Mouse (Mus musculus) erythroid progenitor cell, adult 5-6 weeks (primary cell): ENCODE data around the gene Ino80b. TPM values are rescaled to one million over a fixed set of nuclear protein-coding genes. Genes with fewer than 3 reads are reported as not detected.

Experiments
- ATAC-seq: replicated peaks from 2 replicates; pipeline ENCODE4 v1.8.0; 2016; ENCODE audit warnings: moderate number of reproducible peaks, mild to moderate bottlenecking, moderate TSS enrichment, inconsistent platforms; ENCODE audit not compliant: poor library complexity, low FRiP score, severe bottlenecking
- total RNA-seq, 2 experiments: library from RNA; stranded (forward) in 1 of 2; stranded (reverse) in 1 of 2; fragments of 150-400 nt in 1 of 2; fragments of 186-747, 209-891 nt in 1 of 2; gene quantifications; 2 replicates each; pipeline versions ENCODE4 v1.2.3 to v1.2.4; 2015 to 2017; ENCODE audit warnings: low replicate concordance in 2 of 2

The Ino80b gene
- total RNA-seq, 2 experiments from 2014 or later: 7.4 to 7.5 TPM

GRCm38 (mm10) chr6:83118825-83119733 is 6.2 kb downstream of the Ino80b start:
- ATAC-seq: no peak

DNA sequence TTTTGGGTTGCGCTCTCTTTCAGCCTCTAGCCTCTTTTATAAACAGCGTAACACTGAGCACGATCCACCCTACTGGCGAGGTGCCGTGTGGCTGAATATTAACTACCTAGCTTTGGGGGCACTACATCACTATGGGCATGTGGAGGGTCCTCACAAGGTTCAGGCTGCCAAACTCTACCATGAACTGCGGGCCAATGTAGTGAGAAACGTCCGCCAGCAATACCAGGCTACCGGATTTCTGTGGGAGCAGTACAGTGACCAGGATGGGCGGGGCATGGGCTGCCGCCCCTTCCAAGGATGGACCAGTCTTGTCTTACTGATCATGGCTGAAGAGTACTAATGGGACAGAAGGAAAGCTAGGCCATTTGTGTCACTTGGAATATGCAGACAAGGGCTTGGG is 6.9 kb downstream of the Ino80b start:
- no peak for ATAC-seq

DNA sequence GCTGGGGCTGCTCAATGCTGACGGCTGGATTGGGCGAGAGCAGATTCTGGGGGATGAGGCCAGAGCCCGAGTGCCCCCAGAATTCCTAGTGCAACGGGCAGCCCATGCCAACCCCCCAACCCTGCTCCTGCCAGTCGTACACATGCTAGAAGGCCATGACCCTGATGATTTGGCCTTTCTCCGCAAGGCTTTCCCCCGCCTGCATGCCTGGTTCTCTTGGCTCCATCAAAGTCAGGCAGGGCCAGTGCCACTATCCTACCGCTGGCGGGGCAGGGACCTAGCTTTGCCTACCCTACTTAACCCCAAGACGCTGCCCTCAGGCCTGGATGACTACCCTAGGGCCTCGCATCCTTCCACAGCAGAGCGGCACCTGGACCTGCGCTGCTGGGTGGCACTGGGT is 7.6 kb downstream of the Ino80b start:
- ATAC-seq: no peak

DNA sequence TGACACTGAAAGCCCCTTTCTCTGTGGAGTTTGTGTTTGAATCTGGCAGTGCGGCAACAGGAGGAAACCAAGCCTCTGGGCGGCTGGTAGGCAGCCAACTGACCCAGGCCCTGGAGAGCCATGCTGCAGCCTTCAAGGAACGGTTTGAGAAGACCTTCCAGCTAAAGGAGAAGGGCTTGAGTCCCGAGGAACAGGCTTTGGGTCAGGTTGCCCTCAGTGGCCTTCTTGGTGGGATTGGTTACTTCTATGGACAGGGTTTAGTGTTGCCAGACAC is 8.1 kb downstream of the Ino80b start:
- ATAC-seq: no peak

- no peak for ATAC-seq
Measured at GRCm38 (mm10) chr6:83116373-83117164, 8.7 kb downstream of the Ino80b start.

DNA sequence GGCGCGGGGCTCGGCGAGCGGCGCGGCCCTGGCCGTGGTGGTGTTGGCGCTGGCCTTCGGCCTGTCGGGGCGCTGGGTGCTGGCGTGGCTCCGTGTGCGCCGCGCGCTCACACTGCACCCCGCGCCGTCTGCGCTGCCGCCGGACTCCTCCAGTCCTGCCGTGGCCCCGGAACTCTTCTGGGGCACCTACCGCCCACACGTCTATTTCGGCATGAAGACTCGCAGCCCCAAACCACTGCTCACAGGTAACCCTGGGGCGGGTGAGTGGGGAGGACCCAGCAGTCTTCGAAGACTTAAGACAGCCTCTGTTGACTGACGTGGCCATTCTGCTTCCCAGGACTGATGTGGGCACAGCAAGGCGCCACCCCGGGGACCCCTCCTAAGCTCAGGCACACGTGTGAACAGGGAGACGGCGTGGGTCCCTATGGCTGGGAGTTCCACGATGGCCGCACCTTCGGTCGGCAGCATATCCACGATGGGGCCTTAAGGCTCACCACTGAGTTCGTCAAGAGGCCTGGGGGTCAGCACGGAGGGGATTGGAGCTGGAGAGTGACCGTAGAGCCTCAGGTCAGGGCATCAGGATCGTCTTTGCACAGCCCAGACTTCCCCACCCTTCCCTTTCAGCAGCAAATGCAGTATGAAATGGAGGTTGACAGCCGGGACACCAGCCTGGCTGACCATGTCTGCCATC is 9.4 kb downstream of the Ino80b start:
- peak; percentile 11; the same call in 1 of the 2 replicates for ATAC-seq

DNA sequence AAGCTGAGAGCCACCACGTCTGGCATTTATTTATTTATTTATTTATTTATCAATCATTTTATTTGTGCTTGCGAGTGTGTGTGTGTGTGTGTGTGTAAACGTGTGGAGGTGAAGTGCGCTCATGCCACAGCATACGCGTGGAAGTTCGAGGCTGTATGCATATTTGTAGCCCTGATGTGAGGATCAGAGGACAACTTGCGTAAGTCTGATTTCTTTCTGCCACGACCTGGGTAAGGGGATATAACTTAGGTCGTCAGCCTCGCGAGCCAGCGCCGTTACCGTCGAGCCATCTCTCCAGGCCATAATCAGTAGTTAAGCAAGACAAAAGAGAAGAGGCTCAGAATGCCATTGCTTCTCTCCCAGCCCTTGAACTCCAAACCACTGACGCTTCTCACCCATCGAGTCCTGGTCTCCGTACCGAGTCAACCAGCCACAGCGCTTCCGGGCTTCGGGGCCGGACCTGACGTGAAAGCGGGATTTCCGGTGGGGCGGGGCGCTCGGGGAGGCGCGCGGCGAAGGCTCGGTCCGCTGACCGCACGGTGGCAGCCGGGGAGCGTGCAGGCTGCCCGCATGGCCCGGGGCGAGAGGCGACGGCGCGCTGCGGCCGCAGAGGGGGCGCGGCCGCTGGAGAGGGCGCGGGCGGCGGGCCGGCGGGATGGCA is 10.1 kb downstream of the Ino80b start, which contains the start of gene Mogs:
Gene Mogs, plus strand, starts transcription at position 486 of the 661 bp plus-strand sequence.
- peak; percentile 92 for ATAC-seq

- no peak for ATAC-seq
Measured at GRCm38 (mm10) chr6:83111510-83112136, 13.6 kb downstream of the Ino80b start.

GRCm38 (mm10) chr6:83108762-83109668 is 16.2 kb downstream of the Ino80b start, which contains the start of gene Mrpl53:
Gene Mrpl53, plus strand, starts transcription at chr6:83109040.
- ATAC-seq: peak; percentile 76

DNA sequence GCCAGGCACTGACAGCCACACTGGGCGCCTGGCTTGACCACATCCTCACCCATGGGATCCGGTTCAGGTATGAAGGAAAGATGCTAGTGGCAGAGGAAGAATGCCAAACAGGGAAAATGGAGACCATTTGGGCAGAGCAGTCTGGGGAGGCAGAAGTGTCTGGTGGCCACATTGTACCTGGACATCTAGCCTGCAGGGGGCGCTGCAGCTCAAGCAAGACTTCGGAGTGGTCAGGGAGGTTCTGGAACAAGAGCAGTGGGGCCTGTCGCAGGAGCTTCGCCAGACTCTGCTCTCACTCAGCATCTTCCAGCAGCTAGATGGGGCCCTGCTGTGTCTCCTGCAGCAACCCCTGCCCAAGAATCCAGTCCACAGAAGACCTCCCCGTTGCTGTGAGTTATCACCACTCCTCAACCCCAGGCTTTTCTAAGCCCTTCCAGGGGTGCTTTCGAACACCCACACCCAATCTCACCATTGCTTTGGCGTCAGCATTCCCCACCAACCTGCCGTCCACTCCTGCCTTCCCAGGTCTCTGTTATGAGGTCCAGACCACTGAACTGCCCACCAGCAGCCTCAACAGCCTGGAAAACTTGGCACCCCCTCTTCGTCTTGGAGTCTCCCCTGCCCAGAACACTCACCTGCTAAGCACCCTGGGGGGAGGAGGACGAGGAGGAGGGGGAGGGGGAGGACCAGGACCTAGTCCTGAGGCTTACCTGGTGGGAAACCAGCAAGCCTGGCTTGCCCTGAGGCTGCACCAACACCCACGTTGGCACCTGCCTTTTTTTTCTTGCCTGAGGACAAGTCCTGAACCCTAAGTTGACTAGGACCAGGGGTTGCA is 17.4 kb downstream of the Ino80b start:
- ATAC-seq: peak; percentile 74

DNA sequence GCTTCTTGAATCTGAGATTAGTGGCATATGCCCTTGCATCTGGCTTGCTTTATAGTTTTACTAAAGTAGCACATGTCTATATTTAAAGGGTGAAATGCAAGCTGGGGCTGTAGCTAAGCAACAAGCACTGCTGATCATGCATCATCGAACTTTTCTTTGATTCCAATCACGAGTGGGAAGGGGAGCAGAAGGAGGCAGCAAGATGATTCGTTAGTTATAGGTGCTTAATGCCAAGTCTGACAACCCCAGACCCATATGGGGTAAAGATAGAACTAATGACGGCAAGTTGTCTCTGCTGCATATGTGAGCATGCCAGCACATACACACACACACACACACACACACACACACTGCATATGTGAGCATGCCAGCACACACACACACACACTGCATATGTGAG is 21.1 kb downstream of the Ino80b start:
- no peak for ATAC-seq

DNA sequence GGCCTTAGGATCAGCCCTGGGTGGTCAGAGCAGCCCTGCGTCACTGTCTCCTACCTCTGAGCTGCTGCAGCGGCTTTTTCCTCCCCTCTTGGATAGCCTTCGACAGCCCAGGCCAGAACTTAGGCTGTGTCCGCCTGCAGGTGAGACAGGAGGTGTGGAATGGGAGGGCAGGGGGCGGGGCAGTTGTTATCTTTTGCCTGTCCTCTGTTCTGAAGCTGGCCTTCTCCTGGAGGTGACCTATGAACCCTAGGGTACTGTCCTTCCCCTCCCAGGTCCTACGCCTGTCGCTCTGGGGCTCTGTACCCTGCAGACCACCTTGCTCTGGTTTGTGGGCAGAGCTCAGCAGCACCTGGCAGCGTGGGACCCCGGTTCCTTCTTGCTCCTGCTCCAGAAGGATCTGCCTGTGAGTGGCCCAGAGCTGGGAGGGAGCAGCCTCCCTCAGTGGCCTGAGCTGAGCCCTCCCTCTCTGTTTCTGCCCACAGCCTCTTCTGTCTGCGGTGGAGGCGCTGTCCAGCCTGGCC is 22.0 kb downstream of the Ino80b start:
- ATAC-seq: no peak

DNA sequence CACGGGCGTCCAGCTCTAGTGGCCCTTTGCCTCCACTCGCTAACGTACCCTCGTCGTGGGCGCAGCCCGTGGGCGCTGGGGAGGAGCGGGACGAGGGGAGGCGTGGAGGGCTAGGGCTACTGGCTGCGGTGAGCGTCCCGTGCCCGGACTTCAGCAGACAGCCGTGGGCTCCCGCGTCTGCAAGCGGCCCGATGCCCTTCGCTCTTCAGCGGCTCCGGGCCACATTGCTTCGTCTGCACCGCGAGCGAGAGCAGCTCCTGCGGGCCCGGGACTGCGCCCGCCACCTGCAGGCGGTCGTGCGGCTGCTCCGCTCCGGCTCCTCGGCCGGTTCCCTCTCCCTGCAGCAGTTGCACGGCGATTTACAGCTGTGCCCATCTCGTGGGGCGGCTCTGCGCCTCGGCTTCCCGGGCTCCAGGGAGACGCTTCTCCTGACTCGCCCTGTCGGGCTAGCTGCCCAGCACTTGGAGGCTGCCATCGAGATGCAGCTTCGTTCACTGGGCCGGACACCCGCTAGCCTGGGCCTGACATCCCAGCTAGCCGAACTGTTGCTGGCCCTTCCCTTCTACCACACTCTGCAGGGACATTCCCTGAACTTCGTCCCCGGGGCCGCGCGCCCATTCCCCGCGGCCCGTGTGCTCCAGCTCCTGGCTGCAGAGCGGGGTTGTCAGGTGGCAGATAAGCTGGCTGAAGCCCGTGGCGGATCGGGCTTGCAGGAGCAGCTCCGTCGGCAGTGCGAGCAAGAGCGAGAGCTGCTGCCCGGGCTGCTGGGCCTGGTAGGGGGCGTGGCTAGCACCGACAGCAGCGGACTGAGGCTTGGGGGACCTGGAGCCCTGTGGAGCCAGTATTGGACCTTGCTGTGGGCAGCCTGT is 23.3 kb downstream of the Ino80b start:
- ATAC-seq: peak; percentile 82

- ATAC-seq: peak; percentile 87
Measured at GRCm38 (mm10) chr6:83101316-83101687, 23.9 kb downstream of the Ino80b start, which contains the start of the genes Ccdc142 and Gm42688. Gene Ccdc142, plus strand, starts transcription at chr6:83101601. Gene Gm42688, plus strand, starts transcription at chr6:83101617.

GRCm38 (mm10) chr6:83098411-83098810 is 26.8 kb downstream of the Ino80b start:
- no peak for ATAC-seq

DNA sequence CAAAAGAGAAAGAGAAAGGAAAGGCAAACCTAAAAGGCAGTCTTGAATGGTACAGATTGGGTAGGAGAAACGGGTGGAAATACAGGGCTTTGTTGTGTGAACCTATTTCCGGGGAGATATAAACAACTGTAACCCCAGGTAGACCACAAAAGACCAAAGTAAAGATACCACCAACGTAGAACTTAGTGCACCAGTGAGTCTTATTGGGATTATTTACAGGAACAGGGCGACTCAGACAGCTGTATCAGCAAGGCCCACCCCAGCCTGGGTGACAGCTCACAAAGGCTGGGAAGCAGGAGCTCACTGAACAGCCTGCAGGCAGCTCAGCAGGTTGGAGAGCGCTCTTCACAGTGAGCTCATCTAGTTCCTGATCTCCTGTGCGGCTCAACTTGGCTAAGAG is 29.3 kb downstream of the Ino80b start:
- 0 out of 2 replicates have a peak, but pooled peaks have one; percentile 32 for ATAC-seq
